Mouse (Mus musculus) heart, embryonic 15.5 days (tissue): Measurements from ENCODE around the gene Dnm2. TPM values are rescaled to one million over a fixed set of nuclear protein-coding genes. Genes with fewer than 3 reads are reported as not detected.
A peak's percentile ranks its signal among the peaks of the same experiment; 100 is the strongest.

ENCODE experiments used
- ATAC-seq: fragments of 200-750 bp; cut with Nextera tagmentation; replicated peaks from 2 replicates; pipeline ENCODE4 v1.8.0; 2017; ENCODE audit warnings: low read depth, moderate TSS enrichment; ENCODE audit not compliant: insufficient number of reproducible peaks, insufficient read depth, low FRiP score
- H3K27ac ChIP-seq: fragments of 300-500 bp; sonication (generic); 2 replicates; pipeline ENCODE4 v1.5.1; 2015; ENCODE audit warnings: mild to moderate bottlenecking, inconsistent platforms
- H3K27me3 ChIP-seq: fragments of 300-500 bp; sonication (generic); 2 replicates; pipeline ENCODE4 v1.6.1; 2015; ENCODE audit warnings: inconsistent platforms
- H3K36me3 ChIP-seq: fragments of 300-500 bp; sonication (generic); 2 replicates; pipeline ENCODE4 v1.6.1; 2015; ENCODE audit warnings: mild to moderate bottlenecking, inconsistent platforms
- H3K4me1 ChIP-seq: fragments of 300-500 bp; sonication (generic); replicated peaks from 2 replicates; pipeline ENCODE4 v1.6.1; 2015; ENCODE audit warnings: inconsistent platforms
- H3K4me2 ChIP-seq: fragments of 300-500 bp; sonication (generic); 2 replicates; pipeline ENCODE4 v1.6.1; 2015; ENCODE audit warnings: inconsistent platforms, mild to moderate bottlenecking, moderate library complexity
- H3K4me3 ChIP-seq: fragments of 300-500 bp; sonication (generic); 2 replicates; pipeline ENCODE4 v1.5.1; 2015; ENCODE audit warnings: mild to moderate bottlenecking, inconsistent platforms
- H3K9ac ChIP-seq: fragments of 300-500 bp; sonication (generic); 2 replicates; pipeline ENCODE4 v1.6.1; 2015; ENCODE audit warnings: mild to moderate bottlenecking, inconsistent platforms
- H3K9me3 ChIP-seq: fragments of 300-500 bp; sonication (generic); replicated peaks from 2 replicates; pipeline ENCODE4 v1.6.1; 2016; ENCODE audit warnings: inconsistent platforms
- WGBS: fragments of 180-500 bp; shearing (Covaris S2); methylation state at CpG from one replicate; pipeline ENCODE4 v1.1.7; 2015; ENCODE audit warnings: mixed read lengths; 5-methylcytosine and 5-hydroxymethylcytosine counted together
- polyA plus RNA-seq: library from polyadenylated mRNA; unstranded; fragments of >200 nt; fragmentation: Nextera tagmentation; extraction: Ambion mirVana; gene quantifications from 2 replicates; pipeline ENCODE4 v1.2.1, GENCODE M21; 2015

The Dnm2 gene
- polyA plus RNA-seq, 1 experiment from 2014 or later: 60.0 TPM

DNA sequence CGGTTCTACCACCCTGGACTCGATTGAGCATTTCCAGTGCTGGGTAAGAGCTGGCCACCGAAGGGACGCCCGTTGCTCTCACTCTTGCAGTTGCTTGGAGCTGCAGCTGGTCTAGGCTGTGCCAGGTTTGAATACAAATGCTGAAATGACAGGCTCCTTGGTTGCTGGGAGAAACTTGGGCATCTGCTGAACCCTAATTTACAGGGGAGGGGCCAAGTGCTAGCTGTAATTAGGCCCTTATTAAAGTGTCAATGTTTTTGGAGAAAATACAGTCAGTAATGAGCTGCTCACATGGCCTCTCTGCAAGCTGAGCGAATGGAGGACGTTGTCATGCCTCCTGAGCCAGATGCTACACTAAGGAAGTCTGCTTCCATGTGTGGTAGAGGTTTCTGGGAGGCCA lies 6.0 kb downstream of the Dnm2 start:
- WGBS: 83% methylated on average over 7 of the region's 7 CpGs
- H3K9me3 ChIP-seq: no peaks in the 10 kb centered on the region
- no peaks in the 10 kb centered on the region for H3K27me3 ChIP-seq
- no peak overlapping the region for H3K9ac ChIP-seq
- no peak overlapping the region for H3K4me2 ChIP-seq
- no peak overlapping the region for H3K4me3 ChIP-seq
- H3K36me3 ChIP-seq: no peaks in the 10 kb centered on the region
- H3K27ac ChIP-seq: no peak overlapping the region
- peaks cover 61% of the 10 kb centered on the region for H3K4me1 ChIP-seq
- no peak for ATAC-seq

DNA sequence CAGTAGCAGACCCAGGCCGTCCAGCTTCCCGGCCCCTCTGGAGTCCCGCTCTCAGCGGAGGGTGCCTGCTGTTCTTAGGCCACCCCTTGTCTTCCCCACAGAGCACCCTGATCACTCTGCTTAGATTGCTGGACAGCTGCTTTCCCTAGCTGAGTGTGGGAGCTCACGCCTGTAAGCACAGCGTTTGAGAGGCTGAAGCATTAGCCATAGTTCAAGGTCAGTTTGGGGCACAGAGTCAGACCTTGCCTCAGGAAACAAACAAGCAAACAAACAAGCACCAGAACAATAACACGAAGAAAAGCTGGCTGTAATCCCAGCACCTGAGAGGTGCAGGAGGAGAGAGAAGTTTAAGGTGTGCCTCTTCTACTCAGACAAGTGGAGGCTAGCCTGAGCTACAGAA lies 7.4 kb downstream of the Dnm2 start:
- no peak overlapping the region for H3K9ac ChIP-seq
- H3K27me3 ChIP-seq: no peaks in the 10 kb centered on the region
- 79% methylated on average over 7 of the region's 7 CpGs for WGBS
- H3K4me1 ChIP-seq: peaks cover 63% of the 10 kb centered on the region
- H3K4me3 ChIP-seq: no peak overlapping the region
- no peaks in the 10 kb centered on the region for H3K36me3 ChIP-seq
- no peaks in the 10 kb centered on the region for H3K9me3 ChIP-seq
- H3K4me2 ChIP-seq: no peak overlapping the region
- no peak overlapping the region; the same call in 1 of the 2 replicates for H3K27ac ChIP-seq
- no peak for ATAC-seq

DNA sequence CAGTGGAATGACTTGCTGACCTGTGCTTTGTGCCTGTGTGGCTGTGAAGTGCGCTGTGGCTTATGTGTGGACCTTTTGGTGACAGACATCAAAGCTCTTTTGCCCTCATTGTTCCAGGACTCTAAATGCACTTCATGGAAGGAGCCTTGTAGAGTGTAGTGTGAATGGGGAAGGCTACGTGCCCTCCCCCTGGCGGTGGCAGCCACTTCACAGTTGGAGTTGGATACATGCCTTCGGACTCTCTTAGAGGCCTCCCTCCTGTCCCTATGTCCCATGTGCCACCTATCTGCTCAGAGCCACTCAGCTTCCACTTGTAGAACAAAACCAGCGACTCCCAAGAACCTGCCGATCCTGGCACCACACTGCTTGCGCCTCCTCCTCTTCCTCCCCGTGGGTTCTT lies 9.1 kb downstream of the Dnm2 start:
- H3K4me1 ChIP-seq: peaks cover 66% of the 10 kb centered on the region

GRCm38 (mm10) chr9:21434410-21434809 lies 9.7 kb downstream of the Dnm2 start:
- 74% methylated on average over 2 of the region's 2 CpGs for WGBS
- no peaks in the 10 kb centered on the region for H3K27me3 ChIP-seq
- no peak overlapping the region for H3K9ac ChIP-seq
- H3K36me3 ChIP-seq: no peaks in the 10 kb centered on the region
- H3K4me1 ChIP-seq: peaks cover 67% of the 10 kb centered on the region
- H3K4me3 ChIP-seq: no peak overlapping the region
- H3K9me3 ChIP-seq: no peaks in the 10 kb centered on the region
- no peak overlapping the region for H3K4me2 ChIP-seq
- ATAC-seq: no peak
- no peak overlapping the region for H3K27ac ChIP-seq

More for the DNA sequence above, 9.1 kb downstream of the Dnm2 start:
- Histone ChIP-seq H3K4me2 (no peak overlapping the region), H3K9me3 (no peaks in the 10 kb centered on the region), H3K9ac (no peak overlapping the region), H3K27ac (no peak overlapping the region; the same call in 1 of the 2 replicates), H3K4me3 (no peak overlapping the region), H3K36me3 (no peaks in the 10 kb centered on the region), H3K27me3 (no peaks in the 10 kb centered on the region)
- 71% methylated on average over 8 of the region's 8 CpGs for WGBS
- ATAC-seq: no peak; the same call in 1 of the 2 replicates

GRCm38 (mm10) chr9:21435777-21436635 lies 11.3 kb downstream of the Dnm2 start:
- WGBS: 79% methylated on average over 7 of the region's 7 CpGs
- H3K4me2 ChIP-seq: no peak overlapping the region
- no peaks in the 10 kb centered on the region for H3K27me3 ChIP-seq
- H3K4me1 ChIP-seq: peaks cover 66% of the 10 kb centered on the region
- H3K4me3 ChIP-seq: no peak overlapping the region
- no peak overlapping the region for H3K9ac ChIP-seq
- H3K36me3 ChIP-seq: no peaks in the 10 kb centered on the region
- no peak for ATAC-seq
- peak overlapping the region; percentile 66 for H3K27ac ChIP-seq
- H3K9me3 ChIP-seq: no peaks in the 10 kb centered on the region

GRCm38 (mm10) chr9:21437577-21437976 lies 12.9 kb downstream of the Dnm2 start:
- WGBS: 77% methylated on average over 6 of the region's 6 CpGs
- Histone ChIP-seq H3K9ac (no peak overlapping the region), H3K27ac (peak overlapping the region; percentile 44), H3K4me1 (peaks cover 57% of the 10 kb centered on the region), H3K4me3 (no peak overlapping the region), H3K27me3 (no peaks in the 10 kb centered on the region), H3K36me3 (no peaks in the 10 kb centered on the region), H3K4me2 (no peak overlapping the region), H3K9me3 (no peaks in the 10 kb centered on the region)
- ATAC-seq: no peak

DNA sequence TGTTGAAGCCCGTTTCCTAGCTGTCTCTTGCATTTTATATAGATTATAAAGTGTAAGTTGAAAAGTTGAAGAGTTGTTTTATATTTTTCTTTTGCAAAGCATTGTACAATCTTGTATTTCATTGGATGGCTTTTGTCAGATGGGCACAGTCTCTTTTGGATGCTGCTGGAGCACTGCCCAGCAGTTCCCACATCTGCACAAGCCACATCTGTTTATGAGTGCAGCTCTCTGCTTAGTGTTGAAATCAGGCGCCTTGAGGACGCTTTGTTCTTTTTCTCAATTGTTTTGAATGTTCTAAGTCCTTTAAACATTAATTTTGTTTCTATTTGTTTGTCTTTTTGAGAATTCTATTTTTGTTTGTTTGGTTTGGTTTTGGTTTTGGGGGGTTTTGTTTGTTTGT lies 13.5 kb downstream of the Dnm2 start:
- WGBS: 49% methylated on average over 3 of the region's 3 CpGs
- no peaks in the 10 kb centered on the region for H3K36me3 ChIP-seq
- peaks cover 54% of the 10 kb centered on the region for H3K4me1 ChIP-seq
- no peak overlapping the region for H3K4me3 ChIP-seq
- H3K4me2 ChIP-seq: no peak overlapping the region
- no peak overlapping the region for H3K9ac ChIP-seq
- no peaks in the 10 kb centered on the region for H3K9me3 ChIP-seq
- H3K27ac ChIP-seq: no peak overlapping the region
- no peaks in the 10 kb centered on the region for H3K27me3 ChIP-seq
- ATAC-seq: no peak

DNA sequence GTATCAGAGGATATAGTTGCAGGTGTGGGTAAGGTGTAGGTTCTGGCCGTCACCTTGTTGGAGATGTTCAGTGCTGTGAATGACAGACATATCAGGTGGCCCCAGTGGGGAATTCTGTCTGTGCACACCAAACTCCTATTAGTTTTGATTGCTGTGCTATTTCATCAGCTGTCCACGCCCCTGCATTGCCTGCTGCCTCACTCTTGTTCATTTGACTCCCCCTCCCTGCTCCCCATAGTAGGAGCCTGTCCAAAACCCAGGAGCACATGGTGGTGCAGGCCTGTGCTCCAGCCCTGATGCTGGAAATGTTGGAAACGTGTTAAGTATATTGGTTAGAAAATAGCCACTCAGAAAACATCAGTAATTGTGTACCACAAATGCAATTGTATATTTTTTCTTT lies 14.7 kb downstream of the Dnm2 start:
- H3K4me3 ChIP-seq: no peak overlapping the region
- ATAC-seq: no peak

GRCm38 (mm10) chr9:21439914-21440313 lies 15.2 kb downstream of the Dnm2 start:
- no peak overlapping the region for H3K4me2 ChIP-seq
- peaks cover 45% of the 10 kb centered on the region for H3K4me1 ChIP-seq
- no peak for ATAC-seq
- no peaks in the 10 kb centered on the region for H3K36me3 ChIP-seq
- H3K9ac ChIP-seq: no peak overlapping the region
- H3K4me3 ChIP-seq: no peak overlapping the region
- H3K9me3 ChIP-seq: no peaks in the 10 kb centered on the region
- H3K27ac ChIP-seq: no peak overlapping the region
- WGBS: 91% methylated on average over 2 of the region's 2 CpGs
- H3K27me3 ChIP-seq: no peaks in the 10 kb centered on the region

More for the DNA sequence above, 14.7 kb downstream of the Dnm2 start:
- Histone ChIP-seq H3K27ac (no peak overlapping the region), H3K4me2 (no peak overlapping the region), H3K4me1 (peaks cover 45% of the 10 kb centered on the region), H3K27me3 (no peaks in the 10 kb centered on the region), H3K9me3 (no peaks in the 10 kb centered on the region), H3K36me3 (no peaks in the 10 kb centered on the region), H3K9ac (no peak overlapping the region)
- 58% methylated on average over 3 of the region's 3 CpGs for WGBS

GRCm38 (mm10) chr9:21440387-21440786 lies 15.7 kb downstream of the Dnm2 start:
- no peaks in the 10 kb centered on the region; the same call in 1 of the 2 replicates for H3K36me3 ChIP-seq
- no peaks in the 10 kb centered on the region for H3K9me3 ChIP-seq
- H3K4me3 ChIP-seq: no peak overlapping the region
- H3K4me2 ChIP-seq: no peak overlapping the region
- H3K27ac ChIP-seq: no peak overlapping the region
- peaks cover 42% of the 10 kb centered on the region for H3K4me1 ChIP-seq
- H3K27me3 ChIP-seq: no peaks in the 10 kb centered on the region
- no peak overlapping the region for H3K9ac ChIP-seq
- no peak for ATAC-seq

GRCm38 (mm10) chr9:21443853-21444252 lies 19.1 kb downstream of the Dnm2 start:
- Histone ChIP-seq H3K4me3 (no peak overlapping the region), H3K36me3 (no peaks in the 10 kb centered on the region; the same call in 1 of the 2 replicates), H3K9ac (no peak overlapping the region), H3K9me3 (no peaks in the 10 kb centered on the region), H3K4me2 (no peak overlapping the region), H3K4me1 (peaks cover 13% of the 10 kb centered on the region), H3K27me3 (no peaks in the 10 kb centered on the region), H3K27ac (no peak overlapping the region)
- no peak for ATAC-seq
- WGBS: 93% methylated on average over 8 of the region's 8 CpGs

GRCm38 (mm10) chr9:21444574-21444973 lies 19.9 kb downstream of the Dnm2 start:
- ATAC-seq: no peak
- no peaks in the 10 kb centered on the region for H3K9me3 ChIP-seq
- no peak overlapping the region for H3K9ac ChIP-seq
- no peak overlapping the region for H3K27ac ChIP-seq
- H3K4me1 ChIP-seq: peaks cover 7% of the 10 kb centered on the region; the same call in 1 of the 2 replicates
- H3K36me3 ChIP-seq: no peaks in the 10 kb centered on the region; the same call in 1 of the 2 replicates
- H3K27me3 ChIP-seq: no peaks in the 10 kb centered on the region
- H3K4me2 ChIP-seq: no peak overlapping the region
- 75% methylated on average over 4 of the region's 4 CpGs for WGBS
- H3K4me3 ChIP-seq: no peak overlapping the region
